Mouse (Mus musculus) stomach, postnatal 0 days (tissue): Measurements from ENCODE around the gene Grid1. TPM values are rescaled to one million over a fixed set of nuclear protein-coding genes. Genes with fewer than 3 reads are reported as not detected.

Experiments used
- ATAC-seq: fragments of 200-750 bp; cut with Nextera tagmentation; 2 replicates; pipeline ENCODE4 v1.8.0; 2017; ENCODE audit not compliant: low FRiP score, low TSS enrichment
- DNase-seq: peaks from one replicate; pipeline ENCODE4 v3.0.0-alpha.2; 2016; ENCODE audit warnings: low spot score
- H3K27ac ChIP-seq: fragments of 300-500 bp; sonication (generic); replicated peaks from 2 replicates; pipeline ENCODE4 v1.5.1; 2014; ENCODE audit warnings: mild to moderate bottlenecking, control low read depth
- H3K27me3 ChIP-seq: fragments of 300-500 bp; sonication (generic); 2 replicates; pipeline ENCODE4 v1.6.1; 2014; ENCODE audit warnings: low read length; ENCODE audit not compliant: control insufficient read depth, insufficient read depth
- H3K36me3 ChIP-seq: fragments of 300-500 bp; sonication (generic); 2 replicates; pipeline ENCODE4 v1.6.1; 2014; ENCODE audit warnings: low read length, mixed read lengths; ENCODE audit not compliant: control insufficient read depth, insufficient read depth
- H3K4me1 ChIP-seq: fragments of 300-500 bp; sonication (generic); replicated peaks from 2 replicates; pipeline ENCODE4 v1.6.1; 2014; ENCODE audit warnings: antibody characterized with exemption; ENCODE audit not compliant: control insufficient read depth, insufficient read depth
- H3K4me2 ChIP-seq: fragments of 300-500 bp; sonication (generic); replicated peaks from 2 replicates; pipeline ENCODE4 v1.6.1; 2014; ENCODE audit warnings: low read depth, mild to moderate bottlenecking, control low read depth, moderate library complexity
- H3K4me3 ChIP-seq: fragments of 300-500 bp; sonication (generic); 2 replicates; pipeline ENCODE4 v1.5.1; 2014; ENCODE audit warnings: low read depth, low read length, control low read depth
- H3K9ac ChIP-seq: fragments of 300-500 bp; sonication (generic); 2 replicates; pipeline ENCODE4 v1.6.1; 2014; ENCODE audit warnings: mild to moderate bottlenecking, low read length, control low read depth, mixed read lengths
- H3K9me3 ChIP-seq: fragments of 300-500 bp; sonication (generic); 2 replicates; pipeline ENCODE4 v1.6.1; 2016; ENCODE audit warnings: low read length; ENCODE audit not compliant: control insufficient read depth
- CTCF ChIP-seq: IDR thresholded peaks from 2 replicates; pipeline ENCODE4 v1.5.1; 2016; ENCODE audit warnings: antibody characterized with exemption, low read depth, mild to moderate bottlenecking, moderate library complexity
- EP300 ChIP-seq: optimal IDR thresholded peaks from 2 replicates; pipeline ENCODE3; 2016; ENCODE audit warnings: antibody characterized with exemption
- WGBS: fragments of 180-500 bp; shearing (Covaris S2); extraction: QIAGEN DNeasy Blood & Tissue Kit; methylation state at CpG from one replicate; pipeline ENCODE4 v1.1.7; 2014; 5-methylcytosine and 5-hydroxymethylcytosine counted together
- polyA plus RNA-seq: library from polyadenylated mRNA; unstranded; fragments of >200 nt; fragmentation: Nextera tagmentation; extraction: Ambion mirVana; gene quantifications from 2 replicates; pipeline ENCODE4 v1.2.1, GENCODE M21; 2015

The Grid1 gene
- polyA plus RNA-seq, 1 experiment from 2014 or later, result 0.34 TPM

DNA sequence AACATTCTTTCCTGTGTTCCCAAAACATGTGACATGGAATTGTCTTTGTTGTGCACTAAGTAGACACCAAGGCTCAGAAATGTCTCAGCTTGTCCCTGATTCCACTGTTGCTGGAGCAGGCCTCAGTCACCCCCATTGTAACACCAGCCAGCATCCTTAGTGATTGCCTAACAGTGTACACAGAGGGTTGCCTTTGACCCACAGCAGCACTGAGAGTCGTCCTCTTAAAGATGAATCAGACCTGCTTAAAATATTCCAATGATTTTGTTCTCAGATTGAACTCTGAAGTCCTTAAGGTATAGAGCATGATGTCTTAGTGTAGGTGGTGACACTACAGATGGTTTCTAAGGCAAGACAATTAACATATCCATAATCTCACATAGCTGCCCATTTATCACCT lies 354.0 kb downstream of the Grid1 start:
- no peak overlapping the region for H3K27ac ChIP-seq
- no peak overlapping the region for H3K4me3 ChIP-seq
- H3K36me3 ChIP-seq, result no peaks in the 10 kb centered on the region
- ATAC-seq, result no peak
- no peak for DNase-seq
- 35% methylated on average over 1 of the region's 1 CpGs for WGBS
- H3K9ac ChIP-seq, result no peak overlapping the region
- no peaks in the 10 kb centered on the region for H3K9me3 ChIP-seq
- no peaks in the 10 kb centered on the region for H3K27me3 ChIP-seq
- TF ChIP-seq EP300 (no peak), CTCF (no peak)
- no peak overlapping the region for H3K4me2 ChIP-seq
- H3K4me1 ChIP-seq, result no peaks in the 10 kb centered on the region

DNA sequence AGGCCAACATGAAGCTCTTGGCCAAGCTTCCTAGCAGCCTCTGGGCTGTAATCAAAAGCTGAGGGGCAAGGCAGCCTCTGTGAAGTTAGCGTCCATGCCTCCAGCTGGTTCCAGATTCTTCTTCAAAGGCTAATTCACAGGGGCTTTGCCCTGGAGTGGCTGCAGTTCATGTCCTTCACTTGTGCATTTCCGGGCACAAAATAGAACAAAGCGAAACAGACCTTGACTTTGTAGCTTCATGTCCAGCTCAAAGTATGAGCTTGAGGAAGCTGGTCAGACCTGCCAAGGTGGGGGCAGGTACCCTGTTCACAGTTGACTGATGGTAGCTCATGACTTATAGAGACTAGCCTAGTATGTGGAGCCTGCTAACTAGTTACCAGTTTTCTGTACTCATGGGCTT lies 356.1 kb downstream of the Grid1 start:
- H3K9ac ChIP-seq, result no peak overlapping the region
- TF ChIP-seq EP300, result no peak
- TF ChIP-seq CTCF, result no peak
- H3K27me3 ChIP-seq, result no peaks in the 10 kb centered on the region
- DNase-seq, result no peak
- no peak overlapping the region for H3K27ac ChIP-seq
- ATAC-seq, result no peak
- H3K4me1 ChIP-seq, result no peaks in the 10 kb centered on the region
- H3K4me2 ChIP-seq, result no peak overlapping the region
- H3K36me3 ChIP-seq, result no peaks in the 10 kb centered on the region
- H3K4me3 ChIP-seq, result no peak overlapping the region
- H3K9me3 ChIP-seq, result no peaks in the 10 kb centered on the region
- whole genome bisulfite sequencing, result 85% methylated on average over 3 of the region's 3 CpGs

DNA sequence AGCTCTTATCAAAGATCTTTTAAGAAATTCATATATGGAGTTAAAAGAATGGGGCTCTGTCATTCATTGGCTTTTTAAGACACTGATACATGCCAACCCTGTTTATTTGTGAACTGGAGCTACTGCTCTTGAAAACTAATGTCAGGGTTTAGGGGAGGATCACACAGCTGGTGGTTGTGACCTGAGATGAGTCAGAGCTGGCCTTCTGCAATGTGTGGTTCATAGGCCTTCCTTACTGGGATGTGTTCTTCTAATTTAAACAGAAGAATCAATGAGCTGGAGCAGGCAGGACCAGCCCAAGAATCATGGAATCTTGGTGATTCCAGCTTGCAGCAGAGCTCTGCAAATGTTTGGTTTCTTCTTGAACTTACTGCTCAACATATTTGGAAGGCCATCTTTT lies 359.2 kb downstream of the Grid1 start:
- no peak for TF ChIP-seq CTCF
- TF ChIP-seq EP300, result no peak

DNA sequence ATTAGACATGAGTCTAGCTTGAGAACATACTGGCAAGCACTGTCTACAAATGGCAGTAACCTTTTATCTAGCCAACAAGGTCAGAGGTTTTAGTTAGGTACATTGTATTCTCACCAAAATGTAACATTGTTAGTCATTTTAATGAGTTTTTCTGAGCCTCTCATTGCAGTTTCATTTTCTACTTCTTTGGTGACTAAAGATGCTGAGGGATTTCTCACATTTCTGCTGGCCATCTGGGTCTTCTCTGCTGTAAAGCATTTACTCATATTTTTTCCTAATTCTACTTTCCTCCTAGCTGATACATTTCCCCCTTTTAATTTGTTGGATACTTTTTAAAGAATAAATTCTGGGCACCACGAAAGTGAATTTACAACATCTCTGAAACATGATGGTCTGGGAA lies 365.5 kb downstream of the Grid1 start:
- 72% methylated on average over 1 of the region's 1 CpGs for WGBS
- no peaks in the 10 kb centered on the region for H3K4me1 ChIP-seq
- no peak for TF ChIP-seq CTCF
- TF ChIP-seq EP300, result no peak

More for the DNA sequence above, 359.2 kb downstream of the Grid1 start:
- Histone ChIP-seq H3K9ac (no peak overlapping the region), H3K9me3 (no peaks in the 10 kb centered on the region), H3K27me3 (no peaks in the 10 kb centered on the region), H3K4me2 (no peak overlapping the region), H3K36me3 (no peaks in the 10 kb centered on the region), H3K4me1 (no peaks in the 10 kb centered on the region), H3K4me3 (no peak overlapping the region), H3K27ac (no peak overlapping the region)
- DNase-seq (no peak), ATAC-seq (no peak)

GRCm38 (mm10) chr14:35192256-35192655 lies 372.3 kb downstream of the Grid1 start:
- TF ChIP-seq EP300, result no peak
- no peak for TF ChIP-seq CTCF
- Histone ChIP-seq H3K4me2 (no peak overlapping the region), H3K4me1 (no peaks in the 10 kb centered on the region), H3K4me3 (no peak overlapping the region), H3K27me3 (no peaks in the 10 kb centered on the region), H3K9ac (no peak overlapping the region), H3K9me3 (no peaks in the 10 kb centered on the region), H3K27ac (no peak overlapping the region), H3K36me3 (no peaks in the 10 kb centered on the region)
- DNase-seq (no peak), ATAC-seq (no peak)
- WGBS, result 93% methylated on average over 6 of the region's 6 CpGs

More for the DNA sequence above, 365.5 kb downstream of the Grid1 start:
- Histone ChIP-seq H3K27ac (no peak overlapping the region), H3K27me3 (no peaks in the 10 kb centered on the region), H3K36me3 (no peaks in the 10 kb centered on the region), H3K9me3 (no peaks in the 10 kb centered on the region), H3K9ac (no peak overlapping the region), H3K4me2 (no peak overlapping the region), H3K4me3 (no peak overlapping the region)
- DNase-seq (no peak), ATAC-seq (no peak)

DNA sequence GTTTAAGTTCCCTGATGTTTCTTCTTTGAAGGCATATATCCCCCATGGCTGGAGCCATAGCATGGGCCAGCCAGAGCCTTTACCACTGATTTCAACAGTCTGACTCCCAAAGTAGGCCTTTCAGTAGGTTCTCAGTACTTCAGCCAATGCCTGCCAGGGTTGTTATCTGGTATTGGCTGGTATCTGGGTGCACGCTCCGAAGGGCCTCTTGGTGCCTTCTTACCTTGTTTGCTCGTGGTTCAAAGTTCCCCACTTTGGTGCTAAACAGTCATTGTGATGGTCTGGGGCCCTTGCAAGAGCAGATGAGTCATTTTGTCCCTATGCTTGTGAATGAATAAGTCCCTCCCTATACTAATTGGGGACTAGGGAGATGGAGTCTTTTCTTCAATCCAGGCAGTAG lies 377.5 kb downstream of the Grid1 start:
- DNase-seq (peak; percentile 33), ATAC-seq (peak; percentile 87; the same call in 1 of the 2 replicates)
- 60% methylated on average over 3 of the region's 3 CpGs for WGBS
- no peaks in the 10 kb centered on the region for H3K9me3 ChIP-seq
- H3K36me3 ChIP-seq, result no peaks in the 10 kb centered on the region
- H3K4me3 ChIP-seq, result no peak overlapping the region
- TF ChIP-seq EP300 (no peak), CTCF (no peak)
- H3K9ac ChIP-seq, result no peak overlapping the region
- no peaks in the 10 kb centered on the region for H3K27me3 ChIP-seq
- no peak overlapping the region for H3K4me2 ChIP-seq
- H3K4me1 ChIP-seq, result no peaks in the 10 kb centered on the region
- H3K27ac ChIP-seq, result no peak overlapping the region
